Mouse (Mus musculus) lung, postnatal 0 days (tissue): Measurements from ENCODE around the gene Pex26. TPM values are rescaled to one million over a fixed set of nuclear protein-coding genes. Genes with fewer than 3 reads are reported as not detected.

Experiments
- ATAC-seq: fragments of 200-750 bp; cut with Nextera tagmentation; 2 replicates; pipeline ENCODE4 v1.8.0; 2017; ENCODE audit warnings: moderate library complexity
- DNase-seq: peaks from one replicate; pipeline ENCODE4 v3.0.0-alpha.2; 2016; ENCODE audit warnings: low spot score
- H3K27ac ChIP-seq: fragments of 300-500 bp; sonication (generic); 2 replicates; pipeline ENCODE4 v1.5.1; 2014; ENCODE audit warnings: antibody characterized with exemption, mild to moderate bottlenecking, low read length, mixed read lengths
- H3K27me3 ChIP-seq: fragments of 300-500 bp; sonication (generic); replicated peaks from 2 replicates; pipeline ENCODE4 v1.6.1; 2014; ENCODE audit warnings: low read length, mixed read lengths; ENCODE audit not compliant: insufficient read depth
- H3K36me3 ChIP-seq: fragments of 300-500 bp; sonication (generic); 2 replicates; pipeline ENCODE4 v1.6.1; 2014; ENCODE audit warnings: low read length, mixed read lengths; ENCODE audit not compliant: insufficient read depth
- H3K4me1 ChIP-seq: fragments of 300-500 bp; sonication (generic); 2 replicates; pipeline ENCODE4 v1.6.1; 2014; ENCODE audit warnings: antibody characterized with exemption, low read depth, low read length, mixed read lengths; ENCODE audit not compliant: insufficient read depth
- H3K4me2 ChIP-seq: fragments of 300-500 bp; sonication (generic); replicated peaks from 2 replicates; pipeline ENCODE4 v1.6.1; 2014; ENCODE audit warnings: low read depth, mild to moderate bottlenecking, low read length, moderate library complexity, mixed read lengths
- H3K4me3 ChIP-seq: fragments of 300-500 bp; sonication (generic); 2 replicates; pipeline ENCODE4 v1.5.1; 2014; ENCODE audit warnings: low read depth, low read length
- H3K9ac ChIP-seq: fragments of 300-500 bp; sonication (generic); replicated peaks from 2 replicates; pipeline ENCODE4 v1.6.1; 2014; ENCODE audit warnings: low read depth, mild to moderate bottlenecking
- H3K9me3 ChIP-seq: fragments of 300-500 bp; sonication (generic); 2 replicates; pipeline ENCODE4 v1.6.1; 2016; ENCODE audit warnings: low read length, mixed read lengths
- CTCF ChIP-seq: IDR thresholded peaks from 2 replicates; pipeline ENCODE4 v1.5.1; 2016; ENCODE audit warnings: antibody characterized with exemption, mild to moderate bottlenecking
- EP300 ChIP-seq: IDR thresholded peaks from 2 replicates; pipeline ENCODE4 v1.6.1; 2016; ENCODE audit warnings: antibody characterized with exemption, mild to moderate bottlenecking, control low read depth
- WGBS: fragments of 180-500 bp; shearing (Covaris S2); extraction: QIAGEN DNeasy Blood & Tissue Kit; methylation state at CpG from one replicate; pipeline ENCODE4 v1.1.7; 2014; 5-methylcytosine and 5-hydroxymethylcytosine counted together
- polyA plus RNA-seq: library from polyadenylated mRNA; unstranded; fragments of >200 nt; fragmentation: Nextera tagmentation; extraction: Ambion mirVana; gene quantifications from 2 replicates; pipeline ENCODE4 v1.2.1, GENCODE M21; 2015

The Pex26 gene
- polyA plus RNA-seq, 1 experiment from 2014 or later, result 6.2 TPM

GRCm38 (mm10) chr6:121245127-121246036 is 61.9 kb downstream of the Pex26 start, which contains the start of gene Usp18:
Gene Usp18, plus strand, starts transcription at chr6:121245906.
- Histone ChIP-seq H3K9ac (peak within 1 kb of the TSS; percentile 64), H3K4me2 (peak within 1 kb of the TSS; percentile 68), H3K36me3 (no peaks in the 10 kb centered on the region), H3K27ac (peak within 1 kb of the TSS; percentile 85), H3K27me3 (no peaks in the 10 kb centered on the region), H3K9me3 (no peaks in the 10 kb centered on the region), H3K4me3 (peak within 1 kb of the TSS; percentile 69), H3K4me1 (peaks cover 10% of the 10 kb centered on the region; the same call in 1 of the 2 replicates)
- ATAC-seq (peak; percentile 97), DNase-seq (peak; percentile 97)
- WGBS, result 5% methylated on average over 34 of the region's 35 CpGs
- TF ChIP-seq EP300 (no peak), CTCF (peak; percentile 20; the same call in 1 of the 2 replicates)

GRCm38 (mm10) chr6:121246037-121246361 is 62.5 kb downstream of the Pex26 start:
- no peaks in the 10 kb centered on the region for H3K27me3 ChIP-seq
- no peak for TF ChIP-seq EP300
- TF ChIP-seq CTCF, result no peak
- WGBS, result 3% methylated on average over 4 of the region's 4 CpGs
- H3K4me1 ChIP-seq, result peaks cover 10% of the 10 kb centered on the region; the same call in 1 of the 2 replicates
- peak overlapping the region; percentile 85 for H3K27ac ChIP-seq
- H3K9me3 ChIP-seq, result no peaks in the 10 kb centered on the region
- peak overlapping the region; percentile 69 for H3K4me3 ChIP-seq
- DNase-seq, result no peak
- no peaks in the 10 kb centered on the region for H3K36me3 ChIP-seq
- peak; percentile 29 for ATAC-seq
- H3K4me2 ChIP-seq, result peak overlapping the region; percentile 68
- 0 out of 2 replicates have a peak overlapping the region, but pooled peaks have one; percentile 64 for H3K9ac ChIP-seq

Other genes starting within 250 kb of the Pex26 start
- 12.6 and 12.8 TPM in 2 replicates for gene Mical3, start 52.7 kb upstream of the Pex26 start, polyA plus RNA-seq
- gene Tuba8, start 27.0 kb downstream of the Pex26 start, polyA plus RNA-seq, result 12.1 and 13.9 TPM in 2 replicates
- gene Usp18, start 62.2 kb downstream of the Pex26 start, polyA plus RNA-seq, result 27.0 and 30.4 TPM in 2 replicates
- gene Slc6a13, start 116.6 kb downstream of the Pex26 start, polyA plus RNA-seq, result 0.26 and 0.42 TPM in 2 replicates
- not detected in 2 replicates for gene Slc6a12, start 159.4 kb downstream of the Pex26 start, polyA plus RNA-seq